Mouse (Mus musculus) forebrain, postnatal 0 days (tissue): ENCODE results near the gene Stx16. TPM values are rescaled to one million over a fixed set of nuclear protein-coding genes. Genes with fewer than 3 reads are reported as not detected.

Experiments
- ATAC-seq: fragments of 200-750 bp; cut with Nextera tagmentation; 2 replicates; pipeline ENCODE4 v1.8.0; 2017; ENCODE audit warnings: mild to moderate bottlenecking, moderate library complexity
- DNase-seq: peaks from one replicate; pipeline ENCODE4 v3.0.0-alpha.2; 2015
- H3K27ac ChIP-seq: fragments of 300-500 bp; sonication (generic); 2 replicates; pipeline ENCODE4 v1.5.1; 2014; ENCODE audit warnings: low read depth, mild to moderate bottlenecking, antibody characterized with exemption, low read length, moderate library complexity, mixed read lengths
- H3K27me3 ChIP-seq: fragments of 300-500 bp; sonication (generic); 2 replicates; pipeline ENCODE4 v1.6.1; 2014; ENCODE audit warnings: mild to moderate bottlenecking, low read length, mixed read lengths; ENCODE audit not compliant: insufficient read depth
- H3K36me3 ChIP-seq: fragments of 300-500 bp; sonication (generic); 2 replicates; pipeline ENCODE4 v1.6.1; 2014; ENCODE audit warnings: mild to moderate bottlenecking, moderate library complexity; ENCODE audit not compliant: insufficient read depth
- H3K4me1 ChIP-seq: fragments of 300-500 bp; sonication (generic); 2 replicates; pipeline ENCODE4 v1.6.1; 2014; ENCODE audit warnings: antibody characterized with exemption; ENCODE audit not compliant: insufficient read depth
- H3K4me2 ChIP-seq: fragments of 300-500 bp; sonication (generic); 2 replicates; pipeline ENCODE4 v1.6.1; 2014; ENCODE audit warnings: low read depth, mild to moderate bottlenecking, moderate library complexity
- H3K4me3 ChIP-seq: fragments of 300-500 bp; sonication (generic); 2 replicates; pipeline ENCODE4 v1.5.1; 2014; ENCODE audit warnings: low read depth, low read length, mixed read lengths
- H3K9ac ChIP-seq: fragments of 300-500 bp; sonication (generic); 2 replicates; pipeline ENCODE4 v1.6.1; 2014; ENCODE audit warnings: mild to moderate bottlenecking
- H3K9me3 ChIP-seq: fragments of 300-500 bp; sonication (generic); 2 replicates; pipeline ENCODE4 v1.6.1; 2016; ENCODE audit warnings: low read length
- CTCF ChIP-seq: sonication (generic); IDR thresholded peaks from 2 replicates; pipeline ENCODE4 v1.5.1; 2016; ENCODE audit warnings: antibody characterized with exemption, control low read depth, low read depth
- WGBS: fragments of 180-500 bp; shearing (Covaris S2); extraction: QIAGEN DNeasy Blood & Tissue Kit; methylation state at CpG from one replicate; pipeline ENCODE4 v1.1.7; 2014; 5-methylcytosine and 5-hydroxymethylcytosine counted together
- polyA plus RNA-seq: library from polyadenylated mRNA; unstranded; fragments of >200 nt; fragmentation: Nextera tagmentation; extraction: Ambion mirVana; gene quantifications from 2 replicates; pipeline ENCODE4 v1.2.1, GENCODE M21; 2015
- total RNA-seq: library from RNA; depleted of rRNA; stranded (reverse); fragments of >200 nt; gene quantifications from 2 replicates; pipeline ENCODE4 v1.2.3, GENCODE M21; 2014

Gene Stx16
- total and polyA plus RNA-seq, 2 experiments from 2014 or later, result 11.0 to 37.4 TPM

DNA sequence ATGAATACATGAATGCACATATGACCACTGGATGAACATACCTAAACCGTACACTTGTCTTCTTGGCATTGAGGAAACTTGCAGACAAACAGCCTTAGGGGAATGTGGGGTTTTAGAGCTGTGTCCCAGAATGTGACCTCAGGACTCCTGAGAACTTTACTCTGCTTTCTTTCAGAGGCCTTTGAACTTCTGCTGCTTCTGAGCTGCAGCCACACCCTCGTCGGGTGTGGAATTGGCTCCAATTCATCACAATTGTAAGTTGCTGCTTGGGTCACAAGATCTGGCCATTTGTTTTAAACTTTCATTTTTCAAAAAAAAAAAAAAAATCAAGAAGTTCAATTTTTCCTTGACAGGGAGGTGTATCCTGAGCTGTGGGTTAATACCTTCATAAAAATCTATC lies 31.3 kb downstream of the Stx16 start:
- Histone ChIP-seq H3K27ac (no peak overlapping the region), H3K4me2 (no peak overlapping the region), H3K9me3 (no peaks in the 10 kb centered on the region), H3K9ac (no peak overlapping the region), H3K27me3 (no peaks in the 10 kb centered on the region), H3K4me1 (0 out of 2 replicates have a peak, but pooled peaks cover 4% of the 10 kb centered on the region), H3K4me3 (no peak overlapping the region), H3K36me3 (no peaks in the 10 kb centered on the region)
- no peak for TF ChIP-seq CTCF
- ATAC-seq (no peak), DNase-seq (no peak)
- WGBS, result 85% methylated on average over 3 of the region's 3 CpGs

GRCm38 (mm10) chr2:174109991-174110782 lies 34.1 kb downstream of the Stx16 start, which contains the start of gene Npepl1:
Gene Npepl1 (plus strand): TSS chr2:174110349.
- ATAC-seq (peak; percentile 88), DNase-seq (peak; percentile 52)
- no peaks in the 10 kb centered on the region for H3K9me3 ChIP-seq
- TF ChIP-seq CTCF, result no peak
- H3K4me2 ChIP-seq, result peak within 1 kb of the TSS; percentile 72
- peak within 1 kb of the TSS; percentile 43 for H3K4me3 ChIP-seq
- WGBS, result 3% methylated on average over 56 of the region's 90 CpGs
- 0 out of 2 replicates have a peak, but pooled peaks cover 6% of the 10 kb centered on the region for H3K36me3 ChIP-seq
- peak within 1 kb of the TSS; percentile 61 for H3K9ac ChIP-seq
- 0 out of 2 replicates have a peak, but pooled peaks cover 4% of the 10 kb centered on the region for H3K4me1 ChIP-seq
- H3K27ac ChIP-seq, result peak within 1 kb of the TSS; percentile 59
- no peaks in the 10 kb centered on the region for H3K27me3 ChIP-seq

DNA sequence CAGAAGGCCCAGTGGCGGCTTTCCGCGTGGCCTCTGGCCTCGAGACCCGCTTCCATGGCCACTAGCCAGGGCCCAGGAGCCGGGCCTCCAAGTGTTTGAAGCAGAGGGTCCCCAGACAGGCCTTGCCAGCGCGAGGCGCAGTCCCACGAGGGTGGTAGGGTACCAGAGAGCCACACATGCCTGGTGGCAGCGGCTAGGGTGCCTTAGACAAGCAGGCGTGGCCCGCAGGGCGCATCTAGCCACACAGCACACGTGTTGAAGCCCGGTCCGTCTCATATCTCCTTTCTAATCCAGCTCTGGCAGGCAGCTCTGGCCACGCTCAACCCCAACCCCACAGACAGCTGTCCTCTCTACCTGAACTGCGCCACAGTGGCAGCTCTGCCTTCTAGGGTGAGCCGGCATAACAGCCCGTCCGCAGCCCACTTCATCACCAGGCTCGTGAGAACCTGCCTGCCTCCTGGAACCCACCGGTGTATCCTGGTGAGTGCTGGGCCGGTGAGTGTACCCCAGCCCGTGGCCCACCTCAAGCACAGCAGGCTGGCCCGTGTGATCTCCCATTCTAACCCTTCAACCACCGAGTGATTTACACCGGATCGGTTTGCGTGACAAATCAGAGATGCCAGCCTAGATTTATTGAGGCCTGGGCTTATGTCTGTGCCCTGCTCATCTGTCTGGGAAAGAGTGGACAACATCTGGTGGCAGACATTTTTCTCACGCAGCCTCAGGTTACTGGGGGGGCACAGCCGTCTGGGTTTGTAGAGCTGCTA lies 34.9 kb downstream of the Stx16 start:
- H3K27me3 ChIP-seq, result no peaks in the 10 kb centered on the region
- H3K4me2 ChIP-seq, result peak overlapping the region; percentile 72
- 0 out of 2 replicates have a peak, but pooled peaks cover 4% of the 10 kb centered on the region for H3K4me1 ChIP-seq
- peak overlapping the region; percentile 59 for H3K27ac ChIP-seq
- peak; percentile 53 for ATAC-seq
- peak overlapping the region; percentile 43 for H3K4me3 ChIP-seq
- no peak for TF ChIP-seq CTCF
- H3K9ac ChIP-seq, result peak overlapping the region; percentile 61
- 62% methylated on average over 33 of the region's 33 CpGs for WGBS
- 0 out of 2 replicates have a peak, but pooled peaks cover 6% of the 10 kb centered on the region for H3K36me3 ChIP-seq
- no peak for DNase-seq
- H3K9me3 ChIP-seq, result no peaks in the 10 kb centered on the region

DNA sequence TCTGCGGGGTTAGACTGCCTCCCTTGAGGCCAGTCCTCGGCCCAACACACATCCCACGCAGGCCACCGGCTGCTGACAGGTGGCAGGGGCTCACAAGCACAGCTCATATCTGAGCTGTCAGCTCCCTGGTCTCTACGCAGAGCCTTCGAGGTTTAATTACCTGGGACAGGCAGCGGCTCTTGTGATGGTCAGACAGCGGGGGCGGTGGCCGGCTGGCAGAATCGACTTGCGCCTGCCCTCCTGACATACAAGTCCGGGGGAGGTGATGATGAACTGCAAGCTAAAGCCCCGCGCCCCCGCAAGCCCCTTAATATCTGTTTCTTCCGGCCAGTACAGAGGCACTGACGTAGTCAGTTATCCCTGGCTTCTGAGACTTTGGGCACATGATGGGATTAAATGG lies 36.8 kb downstream of the Stx16 start:
- no peak overlapping the region for H3K4me2 ChIP-seq
- H3K27me3 ChIP-seq, result no peaks in the 10 kb centered on the region
- H3K4me1 ChIP-seq, result 0 out of 2 replicates have a peak, but pooled peaks cover 4% of the 10 kb centered on the region
- 94% methylated on average over 18 of the region's 18 CpGs for WGBS
- no peak for TF ChIP-seq CTCF
- ATAC-seq, result no peak
- no peak for DNase-seq
- no peak overlapping the region for H3K4me3 ChIP-seq
- H3K36me3 ChIP-seq, result 0 out of 2 replicates have a peak, but pooled peaks cover 6% of the 10 kb centered on the region
- no peak overlapping the region for H3K27ac ChIP-seq
- H3K9me3 ChIP-seq, result no peaks in the 10 kb centered on the region
- no peak overlapping the region for H3K9ac ChIP-seq

DNA sequence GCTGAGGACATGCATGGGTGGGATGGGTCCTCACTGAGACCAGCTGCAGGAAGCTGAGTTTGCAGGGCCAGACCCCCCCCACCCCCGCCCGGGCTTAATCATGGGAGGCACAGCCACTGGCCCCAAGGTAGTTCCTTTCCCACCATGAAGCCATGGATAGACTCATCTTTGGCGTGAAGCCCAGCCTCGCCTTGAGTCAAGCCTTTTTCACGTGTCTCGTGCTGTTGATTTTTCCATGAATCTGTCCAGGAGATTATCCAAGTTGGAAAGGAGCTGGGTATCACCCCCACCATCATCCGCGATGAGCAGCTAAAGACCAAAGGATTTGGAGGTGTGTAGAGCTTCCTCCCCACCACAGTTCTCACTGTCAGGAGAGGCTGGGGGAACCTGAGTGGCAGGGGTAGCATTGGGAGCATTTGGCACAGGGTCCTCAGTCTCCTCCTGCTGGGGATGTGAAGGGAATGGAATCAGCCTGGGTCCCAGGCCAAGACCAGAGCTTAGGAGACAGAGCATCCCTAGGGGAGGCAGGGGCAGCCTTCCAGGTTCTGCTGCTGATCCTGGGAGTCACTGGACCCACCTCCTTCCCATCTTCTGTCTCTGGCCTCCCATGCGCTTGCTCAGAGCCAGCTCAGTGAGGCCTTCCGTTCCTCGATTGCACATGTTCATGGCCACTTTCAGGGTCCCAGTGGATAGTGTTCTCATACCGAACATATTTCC lies 38.2 kb downstream of the Stx16 start:
- Histone ChIP-seq H3K27ac (no peak overlapping the region), H3K4me1 (0 out of 2 replicates have a peak, but pooled peaks cover 4% of the 10 kb centered on the region), H3K4me3 (no peak overlapping the region), H3K9ac (no peak overlapping the region), H3K36me3 (0 out of 2 replicates have a peak, but pooled peaks cover 6% of the 10 kb centered on the region), H3K4me2 (no peak overlapping the region), H3K9me3 (no peaks in the 10 kb centered on the region), H3K27me3 (no peaks in the 10 kb centered on the region)
- TF ChIP-seq CTCF, result no peak
- ATAC-seq, result no peak
- 86% methylated on average over 12 of the region's 12 CpGs for WGBS
- no peak for DNase-seq

DNA sequence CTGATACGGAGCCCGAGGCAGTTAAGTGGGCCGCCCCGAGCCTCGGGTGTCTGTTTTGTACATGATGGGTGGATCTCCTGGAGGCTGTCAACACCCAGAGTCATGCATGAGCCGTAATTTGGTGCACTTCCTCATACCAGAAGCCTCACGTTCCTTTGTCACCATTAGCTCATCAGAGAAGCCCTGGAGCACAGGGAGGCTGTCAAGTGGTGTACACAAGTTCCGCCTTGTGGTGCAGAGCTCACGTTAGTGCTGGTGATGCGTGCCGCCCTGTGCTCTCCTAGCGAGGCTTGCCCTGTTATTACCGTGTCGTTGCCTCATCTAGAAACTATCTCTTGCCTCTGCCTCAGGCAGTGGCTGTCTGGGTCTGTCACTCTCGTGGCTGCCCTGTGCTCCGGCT lies 40.8 kb downstream of the Stx16 start:
- no peak overlapping the region for H3K4me2 ChIP-seq
- 86% methylated on average over 16 of the region's 16 CpGs for WGBS
- DNase-seq (no peak), ATAC-seq (peak; percentile 64)
- peaks cover 23% of the 10 kb centered on the region for H3K36me3 ChIP-seq
- no peak overlapping the region for H3K4me3 ChIP-seq
- H3K4me1 ChIP-seq, result no peaks in the 10 kb centered on the region
- H3K27me3 ChIP-seq, result no peaks in the 10 kb centered on the region
- no peak for TF ChIP-seq CTCF
- no peak overlapping the region for H3K9ac ChIP-seq
- H3K27ac ChIP-seq, result no peak overlapping the region
- H3K9me3 ChIP-seq, result no peaks in the 10 kb centered on the region
